Mouse (Mus musculus): ENCODE results near the gene Pard3. TPM values are rescaled to one million over a fixed set of nuclear protein-coding genes. Genes with fewer than 3 reads are reported as not detected.

Gene Pard3
- polyA plus RNA-seq, 1 experiment from 2014 or later: 17.3 TPM

DNA sequence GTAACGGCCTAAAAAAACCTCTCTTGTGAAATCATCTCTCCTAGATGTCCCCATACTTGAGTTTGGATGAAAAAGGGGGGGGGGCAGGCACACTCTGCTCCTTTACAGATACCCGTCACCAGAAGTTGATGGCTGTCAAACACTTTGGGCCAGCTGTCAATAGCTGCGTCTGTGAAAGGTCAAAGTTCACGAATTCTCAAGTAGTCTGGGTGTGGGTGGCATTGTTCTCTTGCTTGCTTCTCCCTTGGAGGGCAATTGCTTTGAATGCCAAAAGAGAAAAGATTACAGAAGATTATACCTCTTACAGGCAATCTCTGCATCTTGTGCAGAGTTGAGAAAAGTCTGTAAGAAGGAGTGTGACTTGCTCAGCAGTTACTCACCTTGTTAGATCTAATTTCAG is 500.7 kb downstream of the Pard3 start:
- H3K4me2 ChIP-seq (ENCODE audit: low read depth, low read length): no peak overlapping the region
- no peaks in the 10 kb centered on the region for H3K9me3 ChIP-seq (ENCODE audit: control insufficient read depth, low read length)
- no peak overlapping the region for H3K9ac ChIP-seq (ENCODE audit: low read depth, low read length)
- no peak overlapping the region for H3K27ac ChIP-seq (ENCODE audit: low read length)
- no peak for ATAC-seq
- 67% methylated on average over 4 of the region's 4 CpGs for WGBS
- no peak overlapping the region for H3K4me3 ChIP-seq (ENCODE audit: low read length)
- no peaks in the 10 kb centered on the region for H3K4me1 ChIP-seq (ENCODE audit: control insufficient read depth, insufficient read depth, low read length)
- no peaks in the 10 kb centered on the region for H3K36me3 ChIP-seq (ENCODE audit: control insufficient read depth, insufficient read depth, low read length)
- no peaks in the 10 kb centered on the region for H3K27me3 ChIP-seq (replicated peaks; ENCODE audit: control insufficient read depth, insufficient read depth, low read length)

DNA sequence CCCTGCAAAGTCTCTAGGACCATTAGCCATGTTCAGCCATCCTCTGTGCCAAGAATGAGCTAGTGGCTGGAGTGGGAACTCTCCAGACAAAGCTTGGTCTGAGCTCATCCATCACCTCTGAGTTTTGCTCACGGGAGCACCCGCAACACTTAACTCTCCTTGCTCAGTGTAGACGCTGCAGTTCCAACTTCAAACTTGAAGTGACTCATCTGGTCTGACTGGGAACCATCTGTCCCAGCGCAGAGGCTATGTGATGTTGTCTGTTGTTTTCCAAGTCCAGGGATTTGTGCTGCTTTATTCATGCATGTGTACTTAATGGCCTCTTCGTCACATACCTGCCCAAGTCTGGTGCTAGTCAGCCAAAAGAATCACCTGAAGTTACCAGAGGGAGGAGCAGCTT is 505.5 kb downstream of the Pard3 start:
- no peak overlapping the region for H3K27ac ChIP-seq (ENCODE audit: low read length)
- no peaks in the 10 kb centered on the region for H3K36me3 ChIP-seq (ENCODE audit: control insufficient read depth, insufficient read depth, low read length)
- no peak overlapping the region for H3K9ac ChIP-seq (ENCODE audit: low read depth, low read length)
- H3K27me3 ChIP-seq (replicated peaks; ENCODE audit: control insufficient read depth, insufficient read depth, low read length): no peaks in the 10 kb centered on the region
- H3K4me2 ChIP-seq (ENCODE audit: low read depth, low read length): no peak overlapping the region
- H3K4me3 ChIP-seq (ENCODE audit: low read length): no peak overlapping the region
- no peaks in the 10 kb centered on the region for H3K4me1 ChIP-seq (ENCODE audit: control insufficient read depth, insufficient read depth, low read length)
- ATAC-seq: no peak
- H3K9me3 ChIP-seq (ENCODE audit: control insufficient read depth, low read length): no peaks in the 10 kb centered on the region
- WGBS: 71% methylated on average over 5 of the region's 5 CpGs

DNA sequence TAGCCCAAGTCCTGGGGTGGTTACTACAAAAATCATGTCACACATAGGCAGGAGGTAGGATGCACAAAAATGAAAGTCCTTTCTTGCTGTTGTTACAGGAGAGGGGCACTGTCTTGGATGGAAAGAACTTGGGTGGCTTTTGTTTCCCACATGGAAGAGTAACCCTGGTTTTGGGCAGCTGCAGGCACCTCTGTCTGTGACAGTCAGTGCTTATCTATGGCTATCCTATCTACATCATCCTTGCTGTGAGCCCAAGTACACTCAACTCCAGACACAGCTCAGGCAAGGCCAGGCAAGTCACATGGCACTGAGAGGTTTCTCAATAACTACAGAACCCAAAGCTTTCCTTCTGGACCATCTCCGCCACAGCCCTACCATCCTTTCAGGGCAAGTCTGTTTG is 506.8 kb downstream of the Pard3 start:
- Histone ChIP-seq H3K27ac (ENCODE audit: low read length) (no peak overlapping the region), H3K4me3 (ENCODE audit: low read length) (no peak overlapping the region), H3K4me1 (ENCODE audit: control insufficient read depth, insufficient read depth, low read length) (no peaks in the 10 kb centered on the region), H3K9me3 (ENCODE audit: control insufficient read depth, low read length) (no peaks in the 10 kb centered on the region), H3K27me3 (replicated peaks; ENCODE audit: control insufficient read depth, insufficient read depth, low read length) (no peaks in the 10 kb centered on the region), H3K36me3 (ENCODE audit: control insufficient read depth, insufficient read depth, low read length) (no peaks in the 10 kb centered on the region), H3K9ac (ENCODE audit: low read depth, low read length) (no peak overlapping the region), H3K4me2 (ENCODE audit: low read depth, low read length) (no peak overlapping the region)
- ATAC-seq: no peak
- 89% methylated on average over 1 of the region's 1 CpGs for WGBS

DNA sequence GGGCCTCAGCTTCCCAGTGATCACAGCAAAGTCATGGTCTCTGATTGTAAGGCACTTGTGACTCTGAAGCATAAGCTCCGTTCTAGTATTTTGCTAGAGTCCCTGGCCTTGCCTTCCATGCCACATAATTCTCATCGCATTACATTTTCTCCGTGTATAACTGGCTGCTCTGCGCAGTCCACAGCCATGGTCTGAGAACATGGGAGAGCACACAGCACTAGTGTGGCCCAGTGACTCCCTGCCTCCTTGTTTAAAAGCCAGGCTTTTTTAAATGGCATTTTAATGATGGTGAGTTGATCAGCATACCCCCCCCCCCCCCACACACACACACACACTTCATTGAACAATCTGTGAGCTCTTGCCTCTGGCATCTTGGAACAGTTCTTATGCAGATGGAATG is 508.8 kb downstream of the Pard3 start:
- H3K27me3 ChIP-seq (replicated peaks; ENCODE audit: control insufficient read depth, insufficient read depth, low read length): no peaks in the 10 kb centered on the region
- ATAC-seq: no peak
- WGBS: 93% methylated on average over 4 of the region's 4 CpGs
- H3K9ac ChIP-seq (ENCODE audit: low read depth, low read length): no peak overlapping the region
- H3K36me3 ChIP-seq (ENCODE audit: control insufficient read depth, insufficient read depth, low read length): no peaks in the 10 kb centered on the region
- no peak overlapping the region for H3K27ac ChIP-seq (ENCODE audit: low read length)
- H3K4me1 ChIP-seq (ENCODE audit: control insufficient read depth, insufficient read depth, low read length): no peaks in the 10 kb centered on the region
- H3K4me3 ChIP-seq (ENCODE audit: low read length): no peak overlapping the region
- H3K9me3 ChIP-seq (ENCODE audit: control insufficient read depth, low read length): no peaks in the 10 kb centered on the region
- no peak overlapping the region for H3K4me2 ChIP-seq (ENCODE audit: low read depth, low read length)

DNA sequence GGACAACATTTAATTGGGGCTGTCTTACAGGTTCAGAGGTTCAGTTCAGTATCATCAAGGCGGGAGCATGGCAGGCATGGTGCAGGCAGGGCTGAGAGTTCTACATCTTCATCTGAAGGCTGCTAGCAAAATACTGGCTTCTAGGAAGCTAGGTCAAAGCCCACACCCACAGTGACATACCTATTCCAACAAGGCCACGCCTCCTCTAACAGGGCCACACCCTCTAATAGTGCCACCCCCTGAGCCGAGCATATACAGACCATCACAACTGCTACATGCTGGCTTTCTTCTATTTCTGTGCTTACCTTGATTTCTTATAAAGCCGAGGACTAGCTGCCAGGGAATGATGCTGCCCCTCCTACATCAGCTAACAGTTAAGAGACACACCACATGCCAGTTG is 513.0 kb downstream of the Pard3 start:
- no peak for ATAC-seq
- Histone ChIP-seq H3K27ac (ENCODE audit: low read length) (no peak overlapping the region), H3K36me3 (ENCODE audit: control insufficient read depth, insufficient read depth, low read length) (no peaks in the 10 kb centered on the region), H3K4me1 (ENCODE audit: control insufficient read depth, insufficient read depth, low read length) (no peaks in the 10 kb centered on the region), H3K9me3 (ENCODE audit: control insufficient read depth, low read length) (no peaks in the 10 kb centered on the region), H3K4me3 (ENCODE audit: low read length) (no peak overlapping the region), H3K9ac (ENCODE audit: low read depth, low read length) (no peak overlapping the region), H3K27me3 (replicated peaks; ENCODE audit: control insufficient read depth, insufficient read depth, low read length) (no peaks in the 10 kb centered on the region), H3K4me2 (ENCODE audit: low read depth, low read length) (no peak overlapping the region)
- 87% methylated on average over 4 of the region's 4 CpGs for WGBS

DNA sequence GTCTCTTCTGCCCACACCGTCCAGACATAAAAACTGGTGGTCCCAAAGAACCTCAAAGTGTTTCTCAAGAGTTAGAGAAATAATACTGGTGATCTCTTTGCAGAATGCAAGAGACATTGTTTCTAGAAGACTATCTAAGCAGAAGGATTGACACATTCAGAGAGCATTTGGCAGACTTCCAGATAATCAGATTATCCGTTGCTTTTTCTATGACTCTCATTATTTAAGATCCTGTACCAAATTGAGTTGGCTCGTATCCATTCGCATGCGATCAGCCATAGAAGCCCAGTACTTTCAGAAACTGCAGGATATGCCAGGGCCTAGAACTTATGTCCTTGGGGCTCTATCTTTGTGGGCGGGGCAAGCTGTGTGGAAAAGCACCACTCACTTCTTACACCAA is 514.0 kb downstream of the Pard3 start:
- H3K9ac ChIP-seq (ENCODE audit: low read depth, low read length): no peak overlapping the region
- 81% methylated on average over 6 of the region's 6 CpGs for WGBS

DNA sequence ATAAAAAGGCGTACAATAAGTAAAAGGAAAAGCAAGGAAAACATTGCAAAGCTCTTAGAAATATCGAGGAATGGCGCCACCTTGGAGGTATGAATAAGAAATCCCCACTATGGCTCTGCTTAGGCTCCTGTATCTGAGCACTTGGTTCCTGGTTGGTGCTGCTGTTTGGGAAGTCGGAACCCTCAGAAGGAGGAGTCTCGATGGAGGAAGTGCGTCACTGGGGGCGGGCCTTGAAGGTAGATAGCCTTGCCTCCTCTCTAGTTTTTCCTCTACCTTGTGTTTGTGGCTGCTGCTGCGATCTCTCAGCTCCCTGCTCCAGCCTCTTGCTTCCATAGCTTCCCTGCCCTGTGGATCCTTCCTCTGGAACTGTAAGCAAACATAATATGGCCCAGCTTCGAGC is 515.7 kb downstream of the Pard3 start:
- no peaks in the 10 kb centered on the region for H3K36me3 ChIP-seq (ENCODE audit: control insufficient read depth, insufficient read depth, low read length)
- H3K27ac ChIP-seq (ENCODE audit: low read length): no peak overlapping the region
- H3K4me3 ChIP-seq (ENCODE audit: low read length): no peak overlapping the region
- no peaks in the 10 kb centered on the region for H3K9me3 ChIP-seq (ENCODE audit: control insufficient read depth, low read length)
- 91% methylated on average over 9 of the region's 9 CpGs for WGBS
- H3K4me2 ChIP-seq (ENCODE audit: low read depth, low read length): no peak overlapping the region
- no peaks in the 10 kb centered on the region for H3K4me1 ChIP-seq (ENCODE audit: control insufficient read depth, insufficient read depth, low read length)
- no peaks in the 10 kb centered on the region for H3K27me3 ChIP-seq (replicated peaks; ENCODE audit: control insufficient read depth, insufficient read depth, low read length)
- H3K9ac ChIP-seq (ENCODE audit: low read depth, low read length): no peak overlapping the region
- no peak for ATAC-seq

More for the DNA sequence above, 514.0 kb downstream of the Pard3 start:
- no peak for ATAC-seq
- no peaks in the 10 kb centered on the region for H3K36me3 ChIP-seq (ENCODE audit: control insufficient read depth, insufficient read depth, low read length)
- no peak overlapping the region for H3K4me2 ChIP-seq (ENCODE audit: low read depth, low read length)
- H3K27ac ChIP-seq (ENCODE audit: low read length): no peak overlapping the region
- H3K4me3 ChIP-seq (ENCODE audit: low read length): no peak overlapping the region
- no peaks in the 10 kb centered on the region for H3K27me3 ChIP-seq (replicated peaks; ENCODE audit: control insufficient read depth, insufficient read depth, low read length)
- H3K4me1 ChIP-seq (ENCODE audit: control insufficient read depth, insufficient read depth, low read length): no peaks in the 10 kb centered on the region
- no peaks in the 10 kb centered on the region for H3K9me3 ChIP-seq (ENCODE audit: control insufficient read depth, low read length)

DNA sequence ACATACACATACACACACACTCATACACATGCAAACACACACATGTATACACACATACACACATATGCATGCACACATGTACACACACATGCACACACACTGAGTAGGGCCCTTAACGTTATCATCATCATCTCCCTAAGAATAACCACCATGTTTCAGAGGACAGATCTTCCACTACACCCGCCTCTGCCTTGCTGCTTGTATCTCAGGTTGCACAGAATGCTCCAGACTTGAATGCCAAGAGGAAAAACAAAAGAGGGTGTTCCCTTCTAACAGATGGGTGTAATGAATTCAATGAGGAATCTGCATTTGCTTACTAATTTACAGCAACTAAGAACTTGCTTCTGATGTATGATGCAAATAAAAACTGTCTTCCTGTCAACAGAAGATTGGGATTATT is 519.7 kb downstream of the Pard3 start:
- H3K4me1 ChIP-seq (ENCODE audit: control insufficient read depth, insufficient read depth, low read length): no peaks in the 10 kb centered on the region
- no peak overlapping the region for H3K27ac ChIP-seq (ENCODE audit: low read length)
- no peak overlapping the region for H3K9ac ChIP-seq (ENCODE audit: low read depth, low read length)
- WGBS: 82% methylated on average over 2 of the region's 2 CpGs
- H3K4me2 ChIP-seq (ENCODE audit: low read depth, low read length): no peak overlapping the region
- no peaks in the 10 kb centered on the region for H3K9me3 ChIP-seq (ENCODE audit: control insufficient read depth, low read length)
- H3K4me3 ChIP-seq (ENCODE audit: low read length): no peak overlapping the region
- no peaks in the 10 kb centered on the region for H3K36me3 ChIP-seq (ENCODE audit: control insufficient read depth, insufficient read depth, low read length)
- no peak for ATAC-seq
- H3K27me3 ChIP-seq (replicated peaks; ENCODE audit: control insufficient read depth, insufficient read depth, low read length): no peaks in the 10 kb centered on the region

DNA sequence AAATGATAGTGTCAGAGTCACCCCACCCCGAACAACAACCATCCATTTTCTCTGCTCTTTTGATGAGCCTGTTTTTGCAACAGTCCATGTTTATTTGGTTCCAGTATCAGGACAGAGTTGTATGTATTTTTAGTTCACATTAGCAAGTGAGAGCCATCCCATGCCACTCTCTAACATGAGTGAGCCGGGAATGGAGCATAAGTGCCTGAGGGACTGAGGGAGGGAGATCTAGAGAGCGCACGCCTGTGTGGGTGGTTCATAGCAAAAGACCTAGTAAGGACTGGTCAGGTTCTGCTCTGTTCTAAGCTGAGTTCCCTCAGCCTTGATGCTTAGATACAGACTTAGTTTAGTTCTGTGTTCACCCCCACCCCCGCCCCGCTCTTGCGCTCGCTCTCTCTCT is 521.9 kb downstream of the Pard3 start:
- Histone ChIP-seq H3K27me3 (replicated peaks; ENCODE audit: control insufficient read depth, insufficient read depth, low read length) (no peaks in the 10 kb centered on the region), H3K4me1 (ENCODE audit: control insufficient read depth, insufficient read depth, low read length) (no peaks in the 10 kb centered on the region), H3K9me3 (ENCODE audit: control insufficient read depth, low read length) (no peaks in the 10 kb centered on the region), H3K9ac (ENCODE audit: low read depth, low read length) (no peak overlapping the region), H3K27ac (ENCODE audit: low read length) (no peak overlapping the region), H3K36me3 (ENCODE audit: control insufficient read depth, insufficient read depth, low read length) (no peaks in the 10 kb centered on the region), H3K4me2 (ENCODE audit: low read depth, low read length) (no peak overlapping the region), H3K4me3 (ENCODE audit: low read length) (no peak overlapping the region)
- no peak for ATAC-seq
- WGBS: 92% methylated on average over 8 of the region's 8 CpGs

DNA sequence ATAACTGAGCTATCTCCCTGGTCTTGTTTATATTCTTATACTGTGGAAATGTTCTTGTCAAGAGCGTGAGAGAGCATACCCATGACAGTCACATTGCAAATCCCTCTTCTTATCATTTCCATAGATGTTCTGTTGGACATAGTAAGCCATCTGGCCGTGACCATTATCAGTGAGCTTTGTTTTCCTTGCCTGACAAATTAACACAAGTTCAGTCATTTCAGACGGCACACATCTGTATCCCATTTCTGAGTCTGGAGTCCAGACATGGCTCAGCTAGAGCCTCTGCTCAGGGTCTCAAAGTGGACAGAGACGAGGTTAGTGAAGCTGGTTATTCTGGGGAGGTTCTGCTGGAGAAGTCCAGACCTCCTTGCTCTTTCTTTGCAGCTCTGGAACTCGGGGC is 523.0 kb downstream of the Pard3 start:
- Histone ChIP-seq H3K27me3 (replicated peaks; ENCODE audit: control insufficient read depth, insufficient read depth, low read length) (no peaks in the 10 kb centered on the region), H3K27ac (ENCODE audit: low read length) (no peak overlapping the region), H3K9ac (ENCODE audit: low read depth, low read length) (no peak overlapping the region), H3K36me3 (ENCODE audit: control insufficient read depth, insufficient read depth, low read length) (no peaks in the 10 kb centered on the region), H3K4me1 (ENCODE audit: control insufficient read depth, insufficient read depth, low read length) (no peaks in the 10 kb centered on the region), H3K4me2 (ENCODE audit: low read depth, low read length) (no peak overlapping the region), H3K9me3 (ENCODE audit: control insufficient read depth, low read length) (no peaks in the 10 kb centered on the region), H3K4me3 (ENCODE audit: low read length) (no peak overlapping the region)
- 70% methylated on average over 5 of the region's 5 CpGs for WGBS
- no peak for ATAC-seq

Data from intestine, embryonic 16.5 days (tissue).